Mouse (Mus musculus) heart, postnatal 14 days (tissue): ENCODE measurements at regions not wholly inside any gene's neighbourhood (a gene's known extent, or its start where the extent isn't known, plus 50 kb on each side); places are given as distances from the start of the nearest gene placed in this dataset.
A peak's percentile ranks its signal among the peaks of the same experiment; 100 is the strongest.
"Not testable (repeated sequence)": the region's sequence is repeated elsewhere in the genome, so short reads cannot be mapped to it uniquely, and the experiment has no call there.

ENCODE experiments used
- DNase-seq, 2 experiments: peaks; one replicate each; pipeline ENCODE4 v3.0.0; 2021 to 2022
- intact Hi-C: fragments of 180-260 bp; cut with DNase I; formaldehyde crosslinking; loops from one replicate; pipeline ENCODE4 v1.15.1; 2025

DNA sequence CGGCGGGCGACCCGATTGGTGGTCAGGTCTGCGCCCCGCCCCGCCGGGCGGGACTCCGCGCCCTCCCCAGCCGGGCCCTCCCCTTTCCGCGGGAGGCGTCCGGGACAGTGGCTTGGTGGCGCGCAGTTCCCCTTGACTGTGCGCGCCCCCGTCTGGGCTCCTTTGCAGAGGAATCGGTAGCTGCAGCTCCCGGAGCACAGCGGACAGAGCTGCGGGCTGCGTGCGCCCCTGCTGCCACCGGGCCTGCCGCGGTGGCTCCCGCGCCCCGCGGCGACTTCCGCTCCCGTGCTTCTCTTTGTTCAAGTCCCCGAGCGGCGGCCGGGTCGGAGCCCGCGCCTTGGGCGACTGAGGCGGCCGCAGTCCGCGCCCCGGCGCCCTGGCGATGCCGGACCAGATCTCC, 566.6 kb upstream of the Gm21863 start:
- DNase-seq = peak; percentile 17 to 39
- intact Hi-C loops = not testable (repeated sequence)
